Mouse (Mus musculus): ENCODE measurements around the gene Trpm8. TPM values are rescaled to one million over a fixed set of nuclear protein-coding genes. Genes with fewer than 3 reads are reported as not detected.

Gene Trpm8
- polyA plus RNA-seq, 1 experiment, result not detected

GRCm38 (mm10) chr1:88305018-88305795 is 27.7 kb downstream of the Trpm8 start:
- no peaks in the 10 kb centered on the region for H3K36me3 ChIP-seq (ENCODE audit: control insufficient read depth)
- H3K4me1 ChIP-seq (ENCODE audit: control insufficient read depth), result no peaks in the 10 kb centered on the region
- no peak for TF ChIP-seq TAL1 (IDR thresholded peaks at IDR 0.05; ENCODE audit: low read length)
- TF ChIP-seq GATA1 (IDR thresholded peaks at IDR 0.05; ENCODE audit: low read length), result no peak
- H3K27me3 ChIP-seq (ENCODE audit: control insufficient read depth), result no peaks in the 10 kb centered on the region
- H3K4me3 ChIP-seq (replicated peaks), result no peak overlapping the region
- peaks cover 9% of the 10 kb centered on the region; the same call in 1 of the 2 replicates for H3K9me3 ChIP-seq (ENCODE audit: control insufficient read depth, low read length)

- H3K9me3 ChIP-seq (ENCODE audit: control insufficient read depth, low read length), result peaks cover 3% of the 10 kb centered on the region; the same call in 1 of the 2 replicates
- TF ChIP-seq GATA1 (IDR thresholded peaks at IDR 0.05; ENCODE audit: low read length), result no peak
Observed at GRCm38 (mm10) chr1:88306543-88306942, 29.1 kb downstream of the Trpm8 start.

GRCm38 (mm10) chr1:88307180-88307579 is 29.7 kb downstream of the Trpm8 start:
- H3K27me3 ChIP-seq (ENCODE audit: control insufficient read depth), result no peaks in the 10 kb centered on the region
- peaks cover 3% of the 10 kb centered on the region; the same call in 1 of the 2 replicates for H3K9me3 ChIP-seq (ENCODE audit: control insufficient read depth, low read length)
- H3K36me3 ChIP-seq (ENCODE audit: control insufficient read depth), result no peaks in the 10 kb centered on the region
- H3K4me3 ChIP-seq (replicated peaks), result no peak overlapping the region
- no peaks in the 10 kb centered on the region for H3K4me1 ChIP-seq (ENCODE audit: control insufficient read depth)
- TF ChIP-seq GATA1 (IDR thresholded peaks at IDR 0.05; ENCODE audit: low read length) (no peak), TAL1 (IDR thresholded peaks at IDR 0.05; ENCODE audit: low read length) (no peak)

More at GRCm38 (mm10) chr1:88306543-88306942, 29.1 kb downstream of the Trpm8 start:
- Histone ChIP-seq H3K36me3 (ENCODE audit: control insufficient read depth) (no peaks in the 10 kb centered on the region), H3K4me3 (replicated peaks) (no peak overlapping the region), H3K4me1 (ENCODE audit: control insufficient read depth) (no peaks in the 10 kb centered on the region), H3K27me3 (ENCODE audit: control insufficient read depth) (no peaks in the 10 kb centered on the region)

GRCm38 (mm10) chr1:88309020-88309419 is 31.6 kb downstream of the Trpm8 start:
- H3K4me3 ChIP-seq (replicated peaks), result no peak overlapping the region
- no peaks in the 10 kb centered on the region for H3K27me3 ChIP-seq (ENCODE audit: control insufficient read depth)
- peaks cover 3% of the 10 kb centered on the region; the same call in 1 of the 2 replicates for H3K9me3 ChIP-seq (ENCODE audit: control insufficient read depth, low read length)
- no peaks in the 10 kb centered on the region for H3K36me3 ChIP-seq (ENCODE audit: control insufficient read depth)
- H3K4me1 ChIP-seq (ENCODE audit: control insufficient read depth), result no peaks in the 10 kb centered on the region
- no peak for TF ChIP-seq GATA1 (IDR thresholded peaks at IDR 0.05; ENCODE audit: low read length)
- TF ChIP-seq TAL1 (IDR thresholded peaks at IDR 0.05; ENCODE audit: low read length), result no peak

- TF ChIP-seq GATA1 (IDR thresholded peaks at IDR 0.05; ENCODE audit: low read length) (no peak), TAL1 (IDR thresholded peaks at IDR 0.05; ENCODE audit: low read length) (no peak)
- Histone ChIP-seq H3K4me1 (ENCODE audit: control insufficient read depth) (no peaks in the 10 kb centered on the region), H3K27me3 (ENCODE audit: control insufficient read depth) (no peaks in the 10 kb centered on the region), H3K36me3 (ENCODE audit: control insufficient read depth) (no peaks in the 10 kb centered on the region), H3K9me3 (ENCODE audit: control insufficient read depth, low read length) (no peaks in the 10 kb centered on the region), H3K4me3 (replicated peaks) (no peak overlapping the region)
Observed at GRCm38 (mm10) chr1:88309905-88310304, 32.4 kb downstream of the Trpm8 start.

- Histone ChIP-seq H3K9me3 (ENCODE audit: control insufficient read depth, low read length) (no peaks in the 10 kb centered on the region), H3K4me1 (ENCODE audit: control insufficient read depth) (no peaks in the 10 kb centered on the region), H3K27me3 (ENCODE audit: control insufficient read depth) (no peaks in the 10 kb centered on the region), H3K4me3 (replicated peaks) (no peak overlapping the region), H3K36me3 (ENCODE audit: control insufficient read depth) (no peaks in the 10 kb centered on the region)
- no peak for TF ChIP-seq GATA1 (IDR thresholded peaks at IDR 0.05; ENCODE audit: low read length)
- no peak for TF ChIP-seq TAL1 (IDR thresholded peaks at IDR 0.05; ENCODE audit: low read length)
Observed at GRCm38 (mm10) chr1:88310349-88310748, 32.9 kb downstream of the Trpm8 start.

GRCm38 (mm10) chr1:88317279-88317678 is 39.8 kb downstream of the Trpm8 start:
- H3K4me3 ChIP-seq (replicated peaks), result no peak overlapping the region
- no peaks in the 10 kb centered on the region for H3K4me1 ChIP-seq (ENCODE audit: control insufficient read depth)
- no peaks in the 10 kb centered on the region for H3K9me3 ChIP-seq (ENCODE audit: control insufficient read depth, low read length)
- no peaks in the 10 kb centered on the region for H3K36me3 ChIP-seq (ENCODE audit: control insufficient read depth)
- H3K27me3 ChIP-seq (ENCODE audit: control insufficient read depth), result no peaks in the 10 kb centered on the region
- TF ChIP-seq TAL1 (IDR thresholded peaks at IDR 0.05; ENCODE audit: low read length) (no peak), GATA1 (IDR thresholded peaks at IDR 0.05; ENCODE audit: low read length) (no peak)

- H3K9me3 ChIP-seq (ENCODE audit: control insufficient read depth, low read length), result no peaks in the 10 kb centered on the region
- H3K27me3 ChIP-seq (ENCODE audit: control insufficient read depth), result no peaks in the 10 kb centered on the region
- TF ChIP-seq GATA1 (IDR thresholded peaks at IDR 0.05; ENCODE audit: low read length) (no peak), TAL1 (IDR thresholded peaks at IDR 0.05; ENCODE audit: low read length) (no peak)
- no peak overlapping the region for H3K4me3 ChIP-seq (replicated peaks)
- no peaks in the 10 kb centered on the region for H3K4me1 ChIP-seq (ENCODE audit: control insufficient read depth)
- no peaks in the 10 kb centered on the region for H3K36me3 ChIP-seq (ENCODE audit: control insufficient read depth)
Observed at GRCm38 (mm10) chr1:88318531-88319060, 41.1 kb downstream of the Trpm8 start.

GRCm38 (mm10) chr1:88320821-88321395 is 43.4 kb downstream of the Trpm8 start:
- H3K4me1 ChIP-seq (ENCODE audit: control insufficient read depth), result no peaks in the 10 kb centered on the region
- no peaks in the 10 kb centered on the region for H3K36me3 ChIP-seq (ENCODE audit: control insufficient read depth)
- H3K4me3 ChIP-seq (replicated peaks), result no peak overlapping the region
- no peaks in the 10 kb centered on the region for H3K27me3 ChIP-seq (ENCODE audit: control insufficient read depth)
- no peaks in the 10 kb centered on the region for H3K9me3 ChIP-seq (ENCODE audit: control insufficient read depth, low read length)
- TF ChIP-seq TAL1 (IDR thresholded peaks at IDR 0.05; ENCODE audit: low read length) (no peak), GATA1 (IDR thresholded peaks at IDR 0.05; ENCODE audit: low read length) (no peak)
